Mouse (Mus musculus) heart, embryonic 10.5 days (tissue): Measurements from ENCODE around the gene Fgfr2. TPM values are rescaled to one million over a fixed set of nuclear protein-coding genes. Genes with fewer than 3 reads are reported as not detected.
A peak's percentile ranks its signal among the peaks of the same experiment; 100 is the strongest.

Source experiments
- DNase-seq: peaks from one replicate; pipeline ENCODE4 v3.0.0-alpha.2; 2017; ENCODE audit warnings: low spot score
- H3K27ac ChIP-seq: fragments of 300-500 bp; sonication (generic); 2 replicates; pipeline ENCODE4 v1.5.1; 2016; ENCODE audit warnings: mild to moderate bottlenecking
- H3K27me3 ChIP-seq: fragments of 300-500 bp; sonication (generic); 2 replicates; pipeline ENCODE4 v1.6.1; 2016; ENCODE audit warnings: mild to moderate bottlenecking; ENCODE audit not compliant: poor library complexity, insufficient read depth, severe bottlenecking
- H3K36me3 ChIP-seq: fragments of 300-500 bp; sonication (generic); 2 replicates; pipeline ENCODE4 v1.6.1; 2016; ENCODE audit warnings: mild to moderate bottlenecking, moderate library complexity
- H3K4me1 ChIP-seq: fragments of 300-500 bp; sonication (generic); 2 replicates; pipeline ENCODE4 v1.6.1; 2016; ENCODE audit warnings: mild to moderate bottlenecking
- H3K4me3 ChIP-seq: fragments of 300-500 bp; sonication (generic); 2 replicates; pipeline ENCODE4 v1.5.1; 2016; ENCODE audit warnings: mild to moderate bottlenecking, moderate library complexity
- H3K9me3 ChIP-seq: fragments of 300-500 bp; sonication (generic); 2 replicates; pipeline ENCODE4 v1.6.1; 2016; ENCODE audit warnings: mild to moderate bottlenecking, moderate library complexity
- WGBS: fragments of 180-500 bp; shearing (Covaris S2); methylation state at CpG from one replicate; pipeline ENCODE4 v1.1.7; 2016; 5-methylcytosine and 5-hydroxymethylcytosine counted together
- polyA plus RNA-seq: library from polyadenylated mRNA; unstranded; fragments of >200 nt; fragmentation: Nextera tagmentation; extraction: Ambion mirVana; gene quantifications from 2 replicates; pipeline ENCODE4 v1.2.1, GENCODE M21; 2016

The Fgfr2 gene
- polyA plus RNA-seq, 1 experiment from 2014 or later, result 46.6 TPM

GRCm38 (mm10) chr7:131644586-131644985 is 1478.6 kb downstream of the Fgfr2 start:
- Histone ChIP-seq H3K4me1 (no peaks in the 10 kb centered on the region), H3K4me3 (no peak overlapping the region), H3K36me3 (no peaks in the 10 kb centered on the region), H3K27me3 (peaks cover 80% of the 10 kb centered on the region), H3K27ac (no peak overlapping the region), H3K9me3 (no peaks in the 10 kb centered on the region)
- no peak for DNase-seq
- WGBS, result 4% methylated on average over 13 of the region's 13 CpGs

GRCm38 (mm10) chr7:131644051-131644450 is 1479.1 kb downstream of the Fgfr2 start:
- peaks cover 78% of the 10 kb centered on the region for H3K27me3 ChIP-seq
- H3K36me3 ChIP-seq, result no peaks in the 10 kb centered on the region
- no peaks in the 10 kb centered on the region for H3K9me3 ChIP-seq
- no peak overlapping the region for H3K27ac ChIP-seq
- H3K4me1 ChIP-seq, result no peaks in the 10 kb centered on the region
- no peak for DNase-seq
- no peak overlapping the region; the same call in 1 of the 2 replicates for H3K4me3 ChIP-seq
- WGBS, result 2% methylated on average over 16 of the region's 16 CpGs

GRCm38 (mm10) chr7:131643341-131643840 is 1479.8 kb downstream of the Fgfr2 start:
- no peaks in the 10 kb centered on the region for H3K4me1 ChIP-seq
- no peaks in the 10 kb centered on the region for H3K9me3 ChIP-seq
- no peak overlapping the region for H3K27ac ChIP-seq
- H3K4me3 ChIP-seq, result no peak overlapping the region
- H3K36me3 ChIP-seq, result no peaks in the 10 kb centered on the region
- no peak for DNase-seq
- 31% methylated on average over 13 of the region's 13 CpGs for WGBS
- H3K27me3 ChIP-seq, result peaks cover 78% of the 10 kb centered on the region

DNA sequence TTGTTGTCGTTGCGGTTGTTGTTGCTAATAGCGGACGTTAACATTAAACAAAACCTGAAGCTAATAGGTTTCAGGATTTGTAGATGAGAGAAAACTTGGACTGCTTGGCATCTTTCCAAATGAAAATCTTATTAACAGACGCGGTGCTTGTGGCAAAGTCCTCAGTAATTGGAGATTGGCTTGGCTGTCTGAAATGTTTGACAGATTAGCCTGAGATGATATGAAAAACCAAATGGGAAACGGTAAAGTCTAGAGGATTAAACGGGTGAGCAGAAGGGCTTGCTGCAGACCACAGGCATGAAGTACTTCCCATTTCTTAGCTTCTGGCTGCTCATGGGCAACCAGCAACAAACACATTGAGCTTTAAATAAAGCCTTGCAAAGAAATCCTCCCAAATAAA is 1493.6 kb downstream of the Fgfr2 start:
- Histone ChIP-seq H3K27me3 (no peaks in the 10 kb centered on the region), H3K4me1 (no peaks in the 10 kb centered on the region), H3K27ac (no peak overlapping the region), H3K4me3 (no peak overlapping the region), H3K9me3 (no peaks in the 10 kb centered on the region), H3K36me3 (no peaks in the 10 kb centered on the region)
- DNase-seq, result no peak
- WGBS, result 88% methylated on average over 8 of the region's 8 CpGs

- Histone ChIP-seq H3K36me3 (no peaks in the 10 kb centered on the region), H3K27ac (no peak overlapping the region), H3K4me3 (no peak overlapping the region), H3K27me3 (no peaks in the 10 kb centered on the region), H3K9me3 (no peaks in the 10 kb centered on the region), H3K4me1 (no peaks in the 10 kb centered on the region)
- DNase-seq, result no peak
- 89% methylated on average over 13 of the region's 13 CpGs for WGBS
These were observed 1494.2 kb downstream of the Fgfr2 start for GRCm38 (mm10) chr7:131628846-131629391.

GRCm38 (mm10) chr7:131628356-131628755 is 1494.8 kb downstream of the Fgfr2 start:
- no peaks in the 10 kb centered on the region for H3K36me3 ChIP-seq
- WGBS, result 90% methylated on average over 17 of the region's 17 CpGs
- H3K9me3 ChIP-seq, result no peaks in the 10 kb centered on the region
- DNase-seq, result no peak
- no peak overlapping the region for H3K4me3 ChIP-seq
- H3K27ac ChIP-seq, result no peak overlapping the region
- H3K27me3 ChIP-seq, result no peaks in the 10 kb centered on the region
- no peaks in the 10 kb centered on the region for H3K4me1 ChIP-seq

DNA sequence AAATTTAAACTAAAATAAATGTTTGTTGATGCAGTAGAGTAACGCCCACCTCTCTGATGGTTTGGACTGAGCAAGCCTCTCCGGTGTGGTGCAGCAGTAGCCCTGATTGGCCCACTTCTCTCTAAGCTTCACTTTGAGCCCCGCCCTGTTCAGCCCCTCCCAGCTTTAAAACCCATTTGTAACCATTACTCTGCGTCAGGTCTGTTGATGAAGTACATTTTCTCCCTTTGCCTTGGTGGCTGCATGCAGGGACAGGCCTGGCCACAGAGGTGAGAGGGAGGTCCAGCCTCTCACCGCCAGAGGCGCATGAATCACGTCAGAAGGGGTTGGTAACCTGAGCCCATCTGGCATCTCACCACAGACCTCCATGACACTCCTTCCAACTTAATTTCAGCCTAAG is 1513.5 kb downstream of the Fgfr2 start:
- H3K4me1 ChIP-seq, result no peaks in the 10 kb centered on the region
- H3K4me3 ChIP-seq, result no peak overlapping the region
- no peak overlapping the region for H3K27ac ChIP-seq
- DNase-seq, result no peak
- H3K27me3 ChIP-seq, result 0 out of 2 replicates have a peak, but pooled peaks cover 5% of the 10 kb centered on the region
- WGBS, result 35% methylated on average over 7 of the region's 7 CpGs
- H3K9me3 ChIP-seq, result no peaks in the 10 kb centered on the region
- no peaks in the 10 kb centered on the region for H3K36me3 ChIP-seq

GRCm38 (mm10) chr7:131608049-131608448 is 1515.1 kb downstream of the Fgfr2 start:
- no peak overlapping the region for H3K27ac ChIP-seq

GRCm38 (mm10) chr7:131605481-131605880 is 1517.7 kb downstream of the Fgfr2 start:
- Histone ChIP-seq H3K27me3 (peaks cover 11% of the 10 kb centered on the region; the same call in 1 of the 2 replicates), H3K9me3 (no peaks in the 10 kb centered on the region), H3K4me1 (peaks cover 3% of the 10 kb centered on the region), H3K4me3 (no peak overlapping the region), H3K27ac (no peak overlapping the region), H3K36me3 (no peaks in the 10 kb centered on the region)
- WGBS, result 66% methylated on average over 4 of the region's 4 CpGs
- DNase-seq, result no peak

More at GRCm38 (mm10) chr7:131608049-131608448, 1515.1 kb downstream of the Fgfr2 start:
- Histone ChIP-seq H3K4me1 (peaks cover 3% of the 10 kb centered on the region), H3K9me3 (no peaks in the 10 kb centered on the region), H3K36me3 (no peaks in the 10 kb centered on the region), H3K27me3 (0 out of 2 replicates have a peak, but pooled peaks cover 5% of the 10 kb centered on the region), H3K4me3 (no peak overlapping the region)
- DNase-seq, result no peak
- 74% methylated on average over 6 of the region's 6 CpGs for WGBS

DNA sequence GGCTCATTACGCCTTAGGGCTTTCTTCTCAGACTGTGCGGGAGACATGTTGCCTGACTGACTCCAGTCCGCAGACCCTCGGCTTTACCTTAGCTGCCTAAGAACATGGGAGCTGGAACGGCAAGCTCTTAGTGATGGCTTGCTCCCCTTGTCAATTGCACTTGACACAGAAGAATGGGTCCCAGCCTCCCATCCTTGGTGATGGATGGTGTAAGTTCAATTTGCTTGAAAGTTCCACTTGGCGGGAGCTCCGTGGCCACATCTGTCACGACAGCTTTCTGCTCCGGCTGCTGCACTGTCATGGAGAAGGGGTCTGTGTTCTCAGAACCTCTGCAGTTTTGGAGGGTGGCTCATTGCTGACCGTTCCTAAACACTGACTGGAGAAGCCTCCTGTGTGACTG is 1518.2 kb downstream of the Fgfr2 start:
- H3K27ac ChIP-seq, result no peak overlapping the region
- DNase-seq, result no peak
- 90% methylated on average over 10 of the region's 10 CpGs for WGBS
- H3K27me3 ChIP-seq, result peaks cover 11% of the 10 kb centered on the region; the same call in 1 of the 2 replicates
- H3K36me3 ChIP-seq, result no peaks in the 10 kb centered on the region
- no peaks in the 10 kb centered on the region for H3K9me3 ChIP-seq
- H3K4me3 ChIP-seq, result no peak overlapping the region
- H3K4me1 ChIP-seq, result peaks cover 3% of the 10 kb centered on the region

DNA sequence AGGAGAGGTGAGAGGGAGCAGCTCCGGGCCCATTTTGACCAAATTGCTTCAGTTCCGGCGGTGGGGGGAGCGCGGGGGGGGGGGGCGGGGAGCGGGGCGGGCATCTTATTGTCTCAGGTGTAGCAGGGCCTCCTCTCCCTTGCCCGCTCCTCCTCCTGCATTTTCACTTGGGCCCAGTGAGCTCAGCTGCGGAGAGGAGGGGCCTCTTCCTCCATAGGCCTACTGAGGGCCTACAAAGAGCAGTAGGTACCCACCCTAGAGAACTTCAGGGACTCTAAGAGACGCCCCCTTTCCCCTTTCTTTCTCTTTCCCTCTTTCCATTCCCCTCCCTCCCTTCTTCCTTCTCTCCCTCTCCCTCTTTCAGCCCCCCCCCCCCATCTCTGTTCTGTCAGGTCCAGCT is 1520.0 kb downstream of the Fgfr2 start:
- peaks cover 27% of the 10 kb centered on the region; the same call in 1 of the 2 replicates for H3K27me3 ChIP-seq
- 14% methylated on average over 10 of the region's 11 CpGs for WGBS
- no peak overlapping the region for H3K27ac ChIP-seq
- no peaks in the 10 kb centered on the region for H3K36me3 ChIP-seq
- no peak overlapping the region for H3K4me3 ChIP-seq
- H3K4me1 ChIP-seq, result peaks cover 5% of the 10 kb centered on the region
- DNase-seq, result peak; percentile 38
- no peaks in the 10 kb centered on the region for H3K9me3 ChIP-seq

DNA sequence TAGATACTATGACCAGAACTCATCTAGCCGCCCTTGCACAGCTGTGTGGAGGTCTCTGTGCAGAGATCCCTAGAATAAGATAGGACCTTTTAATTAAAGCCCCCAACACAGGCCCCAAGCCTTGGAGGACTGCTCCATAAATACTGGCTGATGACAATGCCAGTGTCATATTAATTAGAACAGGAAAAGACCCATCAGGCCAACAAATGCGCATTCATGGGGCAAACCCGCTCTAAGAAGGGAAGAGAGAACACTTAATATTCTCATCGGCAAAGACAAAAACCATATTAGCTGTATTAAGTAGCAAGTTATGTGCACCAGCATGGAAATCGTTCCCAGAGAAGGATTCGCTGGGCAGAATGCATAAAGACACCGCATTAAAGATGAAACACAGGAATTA is 1521.0 kb downstream of the Fgfr2 start:
- Histone ChIP-seq H3K36me3 (no peaks in the 10 kb centered on the region), H3K9me3 (no peaks in the 10 kb centered on the region), H3K4me1 (peaks cover 7% of the 10 kb centered on the region), H3K4me3 (no peak overlapping the region), H3K27ac (no peak overlapping the region), H3K27me3 (peaks cover 37% of the 10 kb centered on the region; the same call in 1 of the 2 replicates)
- WGBS, result 87% methylated on average over 7 of the region's 7 CpGs
- peak; percentile 16 for DNase-seq

GRCm38 (mm10) chr7:131598483-131598824 is 1524.7 kb downstream of the Fgfr2 start:
- WGBS, result under 1% methylated on average over 5 of the region's 5 CpGs
- H3K36me3 ChIP-seq, result no peaks in the 10 kb centered on the region
- no peak for DNase-seq
- peaks cover 7% of the 10 kb centered on the region for H3K4me1 ChIP-seq
- H3K9me3 ChIP-seq, result no peaks in the 10 kb centered on the region
- H3K4me3 ChIP-seq, result no peak overlapping the region
- peaks cover 32% of the 10 kb centered on the region; the same call in 1 of the 2 replicates for H3K27me3 ChIP-seq
- 0 out of 2 replicates have a peak overlapping the region, but pooled peaks have one; percentile 25 for H3K27ac ChIP-seq
